Mouse (Mus musculus) forebrain, embryonic 13.5 days (tissue): ENCODE data around the gene Ing4. TPM values are rescaled to one million over a fixed set of nuclear protein-coding genes. Genes with fewer than 3 reads are reported as not detected.
A peak's percentile ranks its signal among the peaks of the same experiment; 100 is the strongest.

ENCODE experiments used
- ATAC-seq: fragments of 200-750 bp; cut with Nextera tagmentation; 2 replicates; pipeline ENCODE4 v1.8.0; 2017
- H3K27ac ChIP-seq: fragments of 300-500 bp; sonication (generic); 2 replicates; pipeline ENCODE4 v1.5.1; 2015; ENCODE audit warnings: inconsistent platforms, mild to moderate bottlenecking, moderate library complexity
- H3K27me3 ChIP-seq: fragments of 300-500 bp; sonication (generic); 2 replicates; pipeline ENCODE4 v1.6.1; 2015; ENCODE audit warnings: mild to moderate bottlenecking, inconsistent platforms
- H3K36me3 ChIP-seq: fragments of 300-500 bp; sonication (generic); 2 replicates; pipeline ENCODE4 v1.6.1; 2015; ENCODE audit warnings: mild to moderate bottlenecking, inconsistent platforms; ENCODE audit not compliant: poor library complexity, severe bottlenecking
- H3K4me1 ChIP-seq: fragments of 300-500 bp; sonication (generic); 2 replicates; pipeline ENCODE4 v1.6.1; 2015; ENCODE audit warnings: inconsistent platforms
- H3K4me2 ChIP-seq: fragments of 300-500 bp; sonication (generic); 2 replicates; pipeline ENCODE4 v1.6.1; 2015; ENCODE audit warnings: inconsistent platforms, mild to moderate bottlenecking, moderate library complexity
- H3K4me3 ChIP-seq: fragments of 300-500 bp; sonication (generic); 2 replicates; pipeline ENCODE4 v1.5.1; 2015; ENCODE audit warnings: mild to moderate bottlenecking, inconsistent platforms
- H3K9ac ChIP-seq: fragments of 300-500 bp; sonication (generic); 2 replicates; pipeline ENCODE4 v1.6.1; 2015; ENCODE audit warnings: mild to moderate bottlenecking, inconsistent platforms
- H3K9me3 ChIP-seq: fragments of 300-500 bp; sonication (generic); replicated peaks from 2 replicates; pipeline ENCODE4 v1.6.1; 2016; ENCODE audit warnings: inconsistent platforms
- WGBS: fragments of 180-500 bp; shearing (Covaris S2); methylation state at CpG from one replicate; pipeline ENCODE4 v1.1.7; 2015; 5-methylcytosine and 5-hydroxymethylcytosine counted together
- microRNA-seq: library from miRNA; unstranded; fragments of <30 nt; microRNA quantifications from one replicate; pipeline ENCODE4, GENCODE M21; 2016
- polyA plus RNA-seq: library from polyadenylated mRNA; unstranded; fragments of >200 nt; fragmentation: Nextera tagmentation; extraction: Ambion mirVana; gene quantifications from 2 replicates; pipeline ENCODE4 v1.2.1, GENCODE M21; 2015

Ing4 gene
- polyA plus RNA-seq, 1 experiment from 2014 or later = 190 TPM

GRCm38 (mm10) chr6:125096597-125097345, 57.2 kb downstream of the Ing4 start:
- peak overlapping the region; percentile 97 for H3K9ac ChIP-seq
- H3K4me3 ChIP-seq = peak overlapping the region; percentile 97
- H3K4me2 ChIP-seq = peak overlapping the region; percentile 97
- peaks cover 42% of the 10 kb centered on the region for H3K4me1 ChIP-seq
- no peaks in the 10 kb centered on the region for H3K27me3 ChIP-seq
- H3K27ac ChIP-seq = peak overlapping the region; percentile 95
- 1% methylated on average over 40 of the region's 44 CpGs for WGBS
- no peaks in the 10 kb centered on the region for H3K9me3 ChIP-seq
- peak; percentile 36 for ATAC-seq
- peaks cover 38% of the 10 kb centered on the region for H3K36me3 ChIP-seq

GRCm38 (mm10) chr6:125097346-125097689, 57.8 kb downstream of the Ing4 start:
- Histone ChIP-seq H3K27me3 (no peaks in the 10 kb centered on the region), H3K36me3 (peaks cover 44% of the 10 kb centered on the region), H3K4me1 (peaks cover 42% of the 10 kb centered on the region), H3K9me3 (no peaks in the 10 kb centered on the region), H3K27ac (peak overlapping the region; percentile 95), H3K9ac (peak overlapping the region; percentile 97), H3K4me2 (peak overlapping the region; percentile 97), H3K4me3 (peak overlapping the region; percentile 97)
- peak; percentile 7 for ATAC-seq
- WGBS = under 1% methylated on average over 12 of the region's 12 CpGs

GRCm38 (mm10) chr6:125097951-125098350, 58.4 kb downstream of the Ing4 start:
- Histone ChIP-seq H3K9ac (peak overlapping the region; percentile 97), H3K36me3 (peaks cover 50% of the 10 kb centered on the region), H3K4me1 (peaks cover 42% of the 10 kb centered on the region), H3K4me3 (peak overlapping the region; percentile 97), H3K9me3 (no peaks in the 10 kb centered on the region), H3K27me3 (no peaks in the 10 kb centered on the region), H3K4me2 (peak overlapping the region; percentile 97), H3K27ac (peak overlapping the region; percentile 6; the same call in 1 of the 2 replicates)
- no peak for ATAC-seq
- 53% methylated on average over 8 of the region's 8 CpGs for WGBS

- Histone ChIP-seq H3K36me3 (peaks cover 56% of the 10 kb centered on the region), H3K27ac (peak overlapping the region; percentile 90), H3K4me2 (peak overlapping the region; percentile 97), H3K4me1 (peaks cover 42% of the 10 kb centered on the region), H3K9ac (peak overlapping the region; percentile 97), H3K9me3 (no peaks in the 10 kb centered on the region), H3K4me3 (peak overlapping the region; percentile 97), H3K27me3 (no peaks in the 10 kb centered on the region)
- WGBS = 59% methylated on average over 3 of the region's 3 CpGs
- ATAC-seq = no peak
These were observed 59.0 kb downstream of the Ing4 start for GRCm38 (mm10) chr6:125098513-125098912.

Small RNAs within 50 kb of the gene (microRNA-seq; reads per million reads assigned to microRNA genes)
- not detected for gene Mir7045

Other genes starting within 250 kb of the Ing4 start
- gene Spsb2, start 231.1 kb upstream of the Ing4 start, polyA plus RNA-seq = 5.1 and 5.3 TPM in 2 replicates
- 467 and 491 TPM in 2 replicates for gene Tpi1, start 225.5 kb upstream of the Ing4 start, polyA plus RNA-seq
- gene Usp5, start 210.3 kb upstream of the Ing4 start, polyA plus RNA-seq = 178 and 203 TPM in 2 replicates
- 207 and 217 TPM in 2 replicates for gene Cdca3, start 210.2 kb upstream of the Ing4 start, polyA plus RNA-seq
- 0.46 and 0.74 TPM in 2 replicates for gene Gnb3, start 199.5 kb upstream of the Ing4 start, polyA plus RNA-seq
- gene P3h3, start 182.0 kb upstream of the Ing4 start, polyA plus RNA-seq = 11.4 and 12.4 TPM in 2 replicates
- 11.7 and 13.4 TPM in 2 replicates for gene Gpr162, start 175.8 kb upstream of the Ing4 start, polyA plus RNA-seq
- gene Cd4, start 151.5 kb upstream of the Ing4 start, polyA plus RNA-seq = 0.08 TPM in 2 replicates
- gene Lag3, start 128.1 kb upstream of the Ing4 start, polyA plus RNA-seq = 1.3 and 1.9 TPM in 2 replicates
- 588 and 626 TPM in 2 replicates for gene Ptms, start 119.7 kb upstream of the Ing4 start, polyA plus RNA-seq
- 398 and 409 TPM in 2 replicates for gene Mlf2, start 108.4 kb upstream of the Ing4 start, polyA plus RNA-seq
- 89.0 and 99.3 TPM in 2 replicates for gene Cops7a, start 74.2 kb upstream of the Ing4 start, polyA plus RNA-seq
- gene Pianp, start 43.1 kb upstream of the Ing4 start, polyA plus RNA-seq = 13.0 and 16.1 TPM in 2 replicates
- 18.1 and 19.9 TPM in 2 replicates for gene Zfp384, start 30.6 kb upstream of the Ing4 start, polyA plus RNA-seq
- gene Acrbp, start 9.9 kb downstream of the Ing4 start, polyA plus RNA-seq = 19.1 and 20.9 TPM in 2 replicates
- gene Lpar5, start 28.2 kb downstream of the Ing4 start, polyA plus RNA-seq = 0.38 and 0.44 TPM in 2 replicates
- gene Chd4, start 56.2 kb downstream of the Ing4 start, polyA plus RNA-seq = 114 and 119 TPM in 2 replicates
- gene Nop2, start 92.1 kb downstream of the Ing4 start, polyA plus RNA-seq = 49.1 and 58.3 TPM in 2 replicates
- gene Iffo1, start 105.5 kb downstream of the Ing4 start, polyA plus RNA-seq = 11.9 and 14.4 TPM in 2 replicates
- gene Gapdh, start 126.7 kb downstream of the Ing4 start, polyA plus RNA-seq = 1,974 and 2,008 TPM in 2 replicates
- 146 and 153 TPM in 2 replicates for gene Ncapd2, start 151.9 kb downstream of the Ing4 start, polyA plus RNA-seq
- gene Mrpl51, start 152.0 kb downstream of the Ing4 start, polyA plus RNA-seq = 193 and 202 TPM in 2 replicates
- 5.4 and 6.3 TPM in 2 replicates for gene Vamp1, start 175.8 kb downstream of the Ing4 start, polyA plus RNA-seq
- 2.2 and 3.1 TPM in 2 replicates for gene Tapbpl, start 192.1 kb downstream of the Ing4 start, polyA plus RNA-seq
- gene Cd27, start 197.2 kb downstream of the Ing4 start, polyA plus RNA-seq = 1.5 and 2.0 TPM in 2 replicates
- not detected in 2 replicates for gene Tuba3a, start 246.3 kb downstream of the Ing4 start, polyA plus RNA-seq